Mouse (Mus musculus) cerebellum, adult 2 months (tissue): Measurements from ENCODE around the gene Ifit3b.

Experiments
- CTCF ChIP-seq: fragments of 200-500 bp; IDR thresholded peaks from 2 replicates; pipeline ENCODE4 v1.5.1; 2011; ENCODE audit warnings: low read depth, mild to moderate bottlenecking, control low read depth, low read length, moderate library complexity, borderline replicate concordance; ENCODE audit not compliant: insufficient read depth
- POLR2A ChIP-seq: fragments of 200-500 bp; IDR thresholded peaks from 2 replicates; pipeline ENCODE4 v1.6.1; 2011; ENCODE audit warnings: low read length, control low read depth, borderline replicate concordance; ENCODE audit not compliant: insufficient read depth

DNA sequence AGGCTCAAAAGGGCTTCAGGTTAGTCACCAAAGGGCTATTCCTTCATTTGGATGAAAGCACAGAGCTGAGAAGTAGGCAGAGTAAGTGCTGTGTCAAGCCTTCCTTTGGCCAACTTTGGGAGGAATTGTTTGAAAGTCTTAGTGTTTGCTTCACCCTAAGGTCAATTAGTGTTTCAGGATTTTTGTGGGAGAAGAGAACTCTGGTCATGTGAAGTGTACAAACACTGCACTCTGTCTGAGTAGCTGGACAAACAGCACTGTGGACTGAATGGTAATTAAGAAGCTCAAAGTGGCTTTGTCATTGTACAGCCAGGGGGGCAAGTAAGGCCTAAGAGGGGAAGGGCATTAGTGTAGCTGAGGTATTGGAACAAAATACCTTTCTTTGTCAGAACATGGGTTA is 23.7 kb downstream of the Ifit3b start:
- TF ChIP-seq POLR2A (no peak), CTCF (no peak)
